Mouse (Mus musculus): ENCODE measurements around the gene B4gat1. TPM values are rescaled to one million over a fixed set of nuclear protein-coding genes. Genes with fewer than 3 reads are reported as not detected.
A peak's percentile ranks its signal among the peaks of the same experiment; 100 is the strongest.
"Not testable (repeated sequence)": the region's sequence is repeated elsewhere in the genome, so short reads cannot be mapped to it uniquely, and the experiment has no call there.

B4gat1 gene
- 96.1 and 97.4 TPM in 2 replicates for polyA plus RNA-seq (2012; rRNA removed)

- peak; percentile 77 to 90 for DNase-seq (ENCODE audit: extremely low spot score in 1 of 2, low spot score in 1 of 2)
Observed at GRCm38 (mm10) chr19:5038709-5039156, at the start of gene B4gat1, which contains the start of gene AC124502.3. Gene B4gat1 (plus strand): TSS chr19:5038826. Gene AC124502.3 (plus strand): TSS chr19:5038891.

- DNase-seq (ENCODE audit: extremely low spot score in 1 of 2, low spot score in 1 of 2) = peak in 1 of 2 experiments; percentile 77
Observed at GRCm38 (mm10) chr19:4989013-4989412, 49.6 kb upstream of the B4gat1 start.

- DNase-seq (ENCODE audit: extremely low spot score in 1 of 2, low spot score in 1 of 2) = peak in 1 of 2 experiments; percentile 89
Observed at GRCm38 (mm10) chr19:4989434-4990255, 49.0 kb upstream of the B4gat1 start.

GRCm38 (mm10) chr19:4990256-4990625 is 48.4 kb upstream of the B4gat1 start, which contains the start of gene Npas4:
Gene Npas4 (minus strand): TSS chr19:4990316.
- no peak for DNase-seq (ENCODE audit: extremely low spot score in 1 of 2, low spot score in 1 of 2)

- DNase-seq (ENCODE audit: extremely low spot score in 1 of 2, low spot score in 1 of 2) = no peak
Observed at GRCm38 (mm10) chr19:4990716-4991115, 47.9 kb upstream of the B4gat1 start.

- no peak for DNase-seq (ENCODE audit: extremely low spot score in 1 of 2, low spot score in 1 of 2)
Observed at GRCm38 (mm10) chr19:4992371-4992770, 46.3 kb upstream of the B4gat1 start.

- DNase-seq (ENCODE audit: extremely low spot score in 1 of 2, low spot score in 1 of 2) = peak; percentile 93 to 94
Observed at GRCm38 (mm10) chr19:4992904-4993303, 45.7 kb upstream of the B4gat1 start.

- DNase-seq (ENCODE audit: extremely low spot score in 1 of 2, low spot score in 1 of 2) = peak; percentile 93 to 95
Observed at GRCm38 (mm10) chr19:4994043-4994442, 44.6 kb upstream of the B4gat1 start.

GRCm38 (mm10) chr19:4999445-5000140 is 39.0 kb upstream of the B4gat1 start:
- peak; percentile 71 to 81 for DNase-seq (ENCODE audit: extremely low spot score in 1 of 2, low spot score in 1 of 2)

GRCm38 (mm10) chr19:5001666-5002406 is 36.8 kb upstream of the B4gat1 start:
- peak; percentile 97 for DNase-seq (ENCODE audit: extremely low spot score in 1 of 2, low spot score in 1 of 2)

GRCm38 (mm10) chr19:5003644-5004043 is 35.0 kb upstream of the B4gat1 start:
- not testable (repeated sequence) for DNase-seq (ENCODE audit: extremely low spot score in 1 of 2, low spot score in 1 of 2)

GRCm38 (mm10) chr19:5004925-5005324 is 33.7 kb upstream of the B4gat1 start:
- no peak for DNase-seq (ENCODE audit: extremely low spot score in 1 of 2, low spot score in 1 of 2)

GRCm38 (mm10) chr19:5013138-5013537 is 25.5 kb upstream of the B4gat1 start:
- DNase-seq (ENCODE audit: extremely low spot score in 1 of 2, low spot score in 1 of 2) = no peak

- DNase-seq (ENCODE audit: extremely low spot score in 1 of 2, low spot score in 1 of 2) = peak in 1 of 2 experiments; percentile 70
Observed at GRCm38 (mm10) chr19:5014961-5015398, 23.6 kb upstream of the B4gat1 start.

GRCm38 (mm10) chr19:5016221-5016742 is 22.3 kb upstream of the B4gat1 start:
- no peak for DNase-seq (ENCODE audit: extremely low spot score in 1 of 2, low spot score in 1 of 2)

- peak in 1 of 2 experiments; percentile 76 for DNase-seq (ENCODE audit: extremely low spot score in 1 of 2, low spot score in 1 of 2)
Observed at GRCm38 (mm10) chr19:5016782-5017181, 21.8 kb upstream of the B4gat1 start.

GRCm38 (mm10) chr19:5017611-5018010 is 21.0 kb upstream of the B4gat1 start:
- DNase-seq (ENCODE audit: extremely low spot score in 1 of 2, low spot score in 1 of 2) = no peak

GRCm38 (mm10) chr19:5018191-5018590 is 20.4 kb upstream of the B4gat1 start:
- DNase-seq (ENCODE audit: extremely low spot score in 1 of 2, low spot score in 1 of 2) = no peak

GRCm38 (mm10) chr19:5021416-5021815 is 17.2 kb upstream of the B4gat1 start:
- no peak for DNase-seq (ENCODE audit: extremely low spot score in 1 of 2, low spot score in 1 of 2)

Data from frontal cortex, adult 2 months (tissue).